In the genomic region with DNA sequence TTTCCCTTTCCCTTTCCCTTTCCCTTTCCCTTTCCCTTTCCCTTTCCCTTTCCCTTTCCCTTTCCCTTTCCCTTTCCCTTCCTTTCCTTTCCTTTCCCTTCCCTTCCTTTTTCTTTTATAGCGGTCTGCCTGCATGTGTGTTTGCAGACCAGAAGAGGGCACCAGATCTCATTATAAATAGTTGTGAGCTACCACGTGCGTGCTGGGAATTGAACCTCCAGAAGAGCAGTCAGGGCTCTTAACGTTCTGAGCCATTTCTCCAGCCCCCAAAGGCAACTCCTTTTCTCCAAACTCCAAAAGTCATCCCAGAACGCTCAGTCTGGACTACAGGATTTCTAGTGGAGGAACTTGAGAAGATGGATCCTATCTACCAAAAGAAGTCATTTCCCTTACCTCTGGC, we compare ENCODE assay signal across 18 mouse cellular contexts. TPM values are rescaled to one million over a fixed set of nuclear protein-coding genes. Genes with fewer than 3 reads are reported as not detected.
DNase-seq lines count a peak whose midpoint lies in the region; ATAC-seq and TF ChIP-seq lines count a peak whose summit lies in the region.
"Had no signal": no experiment of that assay in that cellular context is flagged by ENCODE, and none has a peak within 500 bp of the region (broad histone marks: within the 10 kb centered on the region; RNA-seq: fewer than 3 reads in every experiment).

No protein-coding gene starts in this region.

- no peak for TF ChIP-seq POLR2A in MEL (IDR thresholded peaks at IDR 0.05; ENCODE audit: control insufficient read depth in 1 of 2, insufficient read depth in 1 of 2, low read depth in 1 of 2, low read length in 2 of 2, poor library complexity in 1 of 2)

- WGBS in intestine, postnatal 0 days = 31% methylated on average over 5 of the region's 5 CpGs
- 26% methylated on average over 5 of the region's 5 CpGs for WGBS in intestine, embryonic 16.5 days
- 22% methylated on average over 5 of the region's 5 CpGs for WGBS in lung, postnatal 0 days

- H3K9ac ChIP-seq in intestine, postnatal 0 days (ENCODE audit: low read depth, low read length) = no peak overlapping the region
- no peak overlapping the region for H3K9ac ChIP-seq in intestine, embryonic 16.5 days (ENCODE audit: low read depth, low read length)
- no peak overlapping the region for H3K9ac ChIP-seq in lung, postnatal 0 days (replicated peaks; ENCODE audit: low read depth)
- H3K9ac ChIP-seq in MEL (ENCODE audit: control insufficient read depth, low read depth, low read length, poor library complexity, severe bottlenecking) = no peak overlapping the region
- H3K9ac ChIP-seq: forebrain, embryonic 15.5 days; hindbrain, embryonic 12.5 days; midbrain, embryonic 15.5 days had no signal

- H3K9me3 ChIP-seq in intestine, postnatal 0 days (ENCODE audit: control insufficient read depth) = 0 out of 2 replicates have a peak, but pooled peaks cover 3% of the 10 kb centered on the region
- H3K9me3 ChIP-seq in intestine, embryonic 16.5 days (ENCODE audit: control insufficient read depth, low read length) = peaks cover 3% of the 10 kb centered on the region; the same call in 1 of the 2 replicates
- 0 out of 2 replicates have a peak, but pooled peaks cover 2% of the 10 kb centered on the region for H3K9me3 ChIP-seq in lung, postnatal 0 days (ENCODE audit: low read length)
- no peaks in the 10 kb centered on the region for H3K9me3 ChIP-seq in MEL (replicated peaks; ENCODE audit: insufficient read depth, low read length)
- H3K9me3 ChIP-seq: forebrain, embryonic 15.5 days; hindbrain, embryonic 12.5 days; midbrain, embryonic 15.5 days had no signal

- peak; percentile 68 for TF ChIP-seq RAD21 in MEL (IDR thresholded peaks at IDR 0.05; ENCODE audit: low read depth, low read length)

- H3K27ac ChIP-seq in intestine, postnatal 0 days (ENCODE audit: low read depth, low read length) = no peak overlapping the region
- H3K27ac ChIP-seq in intestine, embryonic 16.5 days (ENCODE audit: low read length) = no peak overlapping the region
- no peak overlapping the region for H3K27ac ChIP-seq in lung, postnatal 0 days (ENCODE audit: low read length)
- no peak overlapping the region for H3K27ac ChIP-seq in MEL (ENCODE audit: control insufficient read depth, low read depth, low read length)
- H3K27ac ChIP-seq: embryonic facial prominence, embryonic 10.5 days; forebrain, embryonic 15.5 days; hindbrain, embryonic 12.5 days; left cerebral cortex, adult 2 months; midbrain, embryonic 15.5 days had no signal

- peaks cover 6% of the 10 kb centered on the region; the same call in 1 of the 2 replicates for H3K4me1 ChIP-seq in intestine, postnatal 0 days (replicated peaks; ENCODE audit: control insufficient read depth, insufficient read depth, low read length)
- peaks cover 11% of the 10 kb centered on the region; the same call in 1 of the 2 replicates for H3K4me1 ChIP-seq in intestine, embryonic 16.5 days (ENCODE audit: control insufficient read depth, insufficient read depth, low read length)
- H3K4me1 ChIP-seq in lung, postnatal 0 days (ENCODE audit: insufficient read depth, low read depth, low read length) = no peaks in the 10 kb centered on the region
- peaks cover 0 to 6% of the 10 kb centered on the region in 2 experiments; a peak in 3 of 4 replicates for H3K4me1 ChIP-seq in MEL (ENCODE audit: control insufficient read depth in 1 of 2, insufficient read depth in 2 of 2, low read length in 2 of 2)
- H3K4me1 ChIP-seq: hindbrain, embryonic 12.5 days had no signal

- no peaks in the 10 kb centered on the region; the same call in 1 of the 2 replicates for H3K27me3 ChIP-seq in intestine, postnatal 0 days (replicated peaks; ENCODE audit: control insufficient read depth, insufficient read depth, low read length)
- no peaks in the 10 kb centered on the region; the same call in 1 of the 2 replicates for H3K27me3 ChIP-seq in intestine, embryonic 16.5 days (replicated peaks; ENCODE audit: control insufficient read depth, insufficient read depth, low read length)
- no peaks in the 10 kb centered on the region for H3K27me3 ChIP-seq in lung, postnatal 0 days (replicated peaks; ENCODE audit: insufficient read depth, low read length)
- 0 out of 4 replicates have a peak, but pooled peaks cover 0 to 2% of the 10 kb centered on the region in 2 experiments for H3K27me3 ChIP-seq in MEL (ENCODE audit: control insufficient read depth in 1 of 2, insufficient read depth in 2 of 2, low read length in 2 of 2)

- TF ChIP-seq CTCF in intestine, postnatal 0 days (IDR thresholded peaks at IDR 0.05; ENCODE audit: low read depth) = peak; percentile 43
- peak; percentile 33 for TF ChIP-seq CTCF in lung, postnatal 0 days (IDR thresholded peaks at IDR 0.05)
- TF ChIP-seq CTCF in MEL (IDR thresholded peaks at IDR 0.05 in 2 of 3, conservative IDR thresholded peaks at IDR 0.05 in 1 of 3; ENCODE audit: control insufficient read depth in 1 of 3, insufficient read depth in 1 of 3, low read depth in 2 of 3, low read length in 3 of 3, poor library complexity in 1 of 3, severe bottlenecking in 1 of 3) = peak; percentile 39 to 62 (median 40)

- H3K4me3 ChIP-seq in intestine, postnatal 0 days (ENCODE audit: low read depth, low read length) = no peak overlapping the region
- no peak overlapping the region for H3K4me3 ChIP-seq in intestine, embryonic 16.5 days (ENCODE audit: low read length)
- H3K4me3 ChIP-seq in lung, postnatal 0 days (ENCODE audit: low read depth, low read length) = no peak overlapping the region
- H3K4me3 ChIP-seq in MEL (ENCODE audit: control insufficient read depth in 1 of 2, insufficient read depth in 1 of 2, low read depth in 2 of 2, low read length in 2 of 2) = no peak overlapping the region
- H3K4me3 ChIP-seq: embryonic facial prominence, embryonic 10.5 days; forebrain, embryonic 15.5 days; hindbrain, embryonic 12.5 days; left cerebral cortex, adult 2 months; megakaryocyte, embryonic 14.5 days; midbrain, embryonic 15.5 days had no signal

- H3K79me2 ChIP-seq in MEL (ENCODE audit: control insufficient read depth, insufficient read depth, low read length, poor library complexity) = no peaks in the 10 kb centered on the region

- no peaks in the 10 kb centered on the region for H3K36me3 ChIP-seq in intestine, postnatal 0 days (ENCODE audit: control insufficient read depth, insufficient read depth)
- no peaks in the 10 kb centered on the region for H3K36me3 ChIP-seq in intestine, embryonic 16.5 days (ENCODE audit: control insufficient read depth, insufficient read depth, low read length)
- no peaks in the 10 kb centered on the region for H3K36me3 ChIP-seq in lung, postnatal 0 days (ENCODE audit: insufficient read depth, low read length)
- no peaks in the 10 kb centered on the region for H3K36me3 ChIP-seq in MEL (ENCODE audit: control insufficient read depth in 1 of 2, insufficient read depth in 2 of 2, low read length in 2 of 2)
- H3K36me3 ChIP-seq: embryonic facial prominence, embryonic 10.5 days; forebrain, embryonic 15.5 days; hindbrain, embryonic 12.5 days; midbrain, embryonic 15.5 days had no signal

- no peak overlapping the region for H3K4me2 ChIP-seq in intestine, postnatal 0 days (replicated peaks; ENCODE audit: low read depth)
- H3K4me2 ChIP-seq in intestine, embryonic 16.5 days (ENCODE audit: low read depth, low read length) = no peak overlapping the region
- no peak overlapping the region for H3K4me2 ChIP-seq in lung, postnatal 0 days (replicated peaks; ENCODE audit: low read depth, low read length)
- H3K4me2 ChIP-seq: forebrain, embryonic 15.5 days; hindbrain, embryonic 12.5 days; midbrain, embryonic 15.5 days had no signal

- no peak for ATAC-seq in intestine, postnatal 0 days
- ATAC-seq in intestine, embryonic 16.5 days = no peak
- no peak for ATAC-seq in lung, postnatal 0 days
- ATAC-seq: forebrain, embryonic 15.5 days; midbrain, embryonic 15.5 days had no signal

- DNase-seq in lung, postnatal 0 days (ENCODE audit: low spot score) = no peak
- no peak for DNase-seq in lung, postnatal 4 days
- DNase-seq in MEL (ENCODE audit: low read depth, low spot score) = peak; percentile 65
- DNase-seq in spleen, postnatal 10 days (ENCODE audit: low spot score in 2 of 2) = no peak
- no peak for DNase-seq in urinary bladder, postnatal 4 days (ENCODE audit: low spot score in 2 of 2)
- DNase-seq: adrenal gland, postnatal 36 days; cerebellum, adult 11 months; cerebellum, adult 9-11 months; gastrocnemius, postnatal 10 days; heart, adult 18-20 months had no signal

- no peak for TF ChIP-seq EP300 in lung, postnatal 0 days (IDR thresholded peaks at IDR 0.05)
- no peak for TF ChIP-seq EP300 in MEL (IDR thresholded peaks at IDR 0.05; ENCODE audit: low read depth in 1 of 2, low read length in 2 of 2)

TF ChIP-seq in MEL, 35 proteins besides CTCF, POLR2A, EP300 and RAD21 (continues in another document):
- no peak for TF ChIP-seq CHD1 (IDR thresholded peaks at IDR 0.05; ENCODE audit: low read depth, low read length)
- no peak for TF ChIP-seq ZMIZ1 (IDR thresholded peaks at IDR 0.05; ENCODE audit: low read depth, low read length)
- no peak for TF ChIP-seq POLR2AphosphoS2 (IDR thresholded peaks at IDR 0.05; ENCODE audit: low read length)
- TF ChIP-seq UBTF (IDR thresholded peaks at IDR 0.05; ENCODE audit: borderline replicate concordance, insufficient read depth, low read depth, low read length) = no peak

RNA-seq across cellular contexts. Expression of gene Card19, which starts 5.1 kb away (rescaled TPM):
- polyA plus RNA-seq in intestine, postnatal 0 days (2015; fragmentation: Nextera tagmentation; extraction: Ambion mirVana) = 105 and 117 TPM in 2 replicates
- 53.2 and 58.8 TPM in 2 replicates for polyA plus RNA-seq in intestine, embryonic 16.5 days (2015; fragmentation: Nextera tagmentation; extraction: Ambion mirVana)
- 90.4 and 112 TPM in 2 replicates for polyA plus RNA-seq in lung, postnatal 0 days (2015; fragmentation: Nextera tagmentation; extraction: Ambion mirVana)
- 14.5 and 15.8 TPM in 2 replicates for total RNA-seq in MEL (2012; rRNA removed)
- 10 to 100 TPM in 1 of 2 experiments, not detected in 1; 51.8 TPM for polyA plus RNA-seq in MEL (2012; ENCODE audit: insufficient read depth in 1 of 2, insufficient read length in 2 of 2, low read depth in 1 of 2, low replicate concordance in 2 of 2, missing spikeins in 1 of 2)

RNA-seq across cellular contexts. Expression of gene Susd3, which starts 27.6 kb away (rescaled TPM):
- 0.65 and 1.3 TPM in 2 replicates for polyA plus RNA-seq in intestine, postnatal 0 days (2015; fragmentation: Nextera tagmentation; extraction: Ambion mirVana)
- 1.2 and 1.3 TPM in 2 replicates for polyA plus RNA-seq in intestine, embryonic 16.5 days (2015; fragmentation: Nextera tagmentation; extraction: Ambion mirVana)
- polyA plus RNA-seq in lung, postnatal 0 days (2015; fragmentation: Nextera tagmentation; extraction: Ambion mirVana) = 2.5 TPM in 2 replicates
- total RNA-seq in MEL (2012; rRNA removed) = 12.5 and 16.2 TPM in 2 replicates
- 10 to 100 TPM in 1 of 2 experiments, not detected in 1; 10.8 TPM for polyA plus RNA-seq in MEL (2012; ENCODE audit: insufficient read depth in 1 of 2, insufficient read length in 2 of 2, low read depth in 1 of 2, low replicate concordance in 2 of 2, missing spikeins in 1 of 2)

RNA-seq across cellular contexts. Expression of gene Ninj1, which starts 33.6 kb away (rescaled TPM):
- polyA plus RNA-seq in intestine, postnatal 0 days (2015; fragmentation: Nextera tagmentation; extraction: Ambion mirVana) = 108 and 111 TPM in 2 replicates
- 60.0 and 63.3 TPM in 2 replicates for polyA plus RNA-seq in intestine, embryonic 16.5 days (2015; fragmentation: Nextera tagmentation; extraction: Ambion mirVana)
- 66.3 and 72.0 TPM in 2 replicates for polyA plus RNA-seq in lung, postnatal 0 days (2015; fragmentation: Nextera tagmentation; extraction: Ambion mirVana)
- 23.2 and 30.5 TPM in 2 replicates for total RNA-seq in MEL (2012; rRNA removed)
- polyA plus RNA-seq in MEL (2012; ENCODE audit: insufficient read depth in 1 of 2, insufficient read length in 2 of 2, low read depth in 1 of 2, low replicate concordance in 2 of 2, missing spikeins in 1 of 2) = 10 to 100 TPM in 1 of 2 experiments, not detected in 1; 69.8 TPM
